Mouse (Mus musculus): ENCODE data around the gene Gpr141. TPM values are rescaled to one million over a fixed set of nuclear protein-coding genes. Genes with fewer than 3 reads are reported as not detected.

Gpr141 gene
- polyA plus RNA-seq, 1 experiment from 2014 or later = 0.47 TPM

DNA sequence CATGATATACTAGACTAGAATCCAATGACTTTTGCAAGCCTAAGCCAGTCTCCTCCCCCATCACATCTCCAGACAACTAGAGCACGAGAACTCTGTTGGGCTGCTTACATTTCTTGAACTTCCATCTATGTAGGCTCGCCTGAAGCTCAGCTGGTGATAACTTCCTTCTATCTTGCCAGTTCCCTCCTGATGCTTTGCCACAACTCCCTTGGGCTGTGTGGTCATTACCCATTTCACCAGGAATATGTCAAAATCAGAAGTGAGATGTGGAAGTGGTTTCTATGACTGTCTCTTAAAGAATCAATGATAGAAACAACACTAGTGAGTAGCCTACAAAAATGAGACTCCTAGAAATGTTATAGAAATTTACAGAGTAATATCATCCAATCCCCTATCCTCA lies 56.9 kb downstream of the Gpr141 start:
- H3K27me3 ChIP-seq (replicated peaks; ENCODE audit: control insufficient read depth, insufficient read depth, low read length) = no peaks in the 10 kb centered on the region
- H3K36me3 ChIP-seq (ENCODE audit: control insufficient read depth, insufficient read depth, low read length) = no peaks in the 10 kb centered on the region
- H3K4me1 ChIP-seq (ENCODE audit: control insufficient read depth, insufficient read depth, low read length) = no peaks in the 10 kb centered on the region
- no peak overlapping the region for H3K9ac ChIP-seq (ENCODE audit: low read length)
- no peak overlapping the region for H3K27ac ChIP-seq (ENCODE audit: low read depth, low read length)
- WGBS = 80% methylated on average over 2 of the region's 2 CpGs
- no peak for DNase-seq (ENCODE audit: low spot score)
- H3K9me3 ChIP-seq (replicated peaks; ENCODE audit: control insufficient read depth, low read length) = no peaks in the 10 kb centered on the region
- no peak for ATAC-seq
- H3K4me3 ChIP-seq (ENCODE audit: low read depth, low read length) = no peak overlapping the region
- H3K4me2 ChIP-seq (ENCODE audit: low read length) = no peak overlapping the region

- ATAC-seq = no peak
- Histone ChIP-seq H3K4me1 (ENCODE audit: control insufficient read depth, insufficient read depth, low read length) (no peaks in the 10 kb centered on the region), H3K9ac (ENCODE audit: low read length) (no peak overlapping the region), H3K4me2 (ENCODE audit: low read length) (no peak overlapping the region), H3K4me3 (ENCODE audit: low read depth, low read length) (no peak overlapping the region), H3K27ac (ENCODE audit: low read depth, low read length) (no peak overlapping the region), H3K27me3 (replicated peaks; ENCODE audit: control insufficient read depth, insufficient read depth, low read length) (no peaks in the 10 kb centered on the region), H3K9me3 (replicated peaks; ENCODE audit: control insufficient read depth, low read length) (no peaks in the 10 kb centered on the region), H3K36me3 (ENCODE audit: control insufficient read depth, insufficient read depth, low read length) (no peaks in the 10 kb centered on the region)
- no peak for DNase-seq (ENCODE audit: low spot score)
- 85% methylated on average over 4 of the region's 4 CpGs for WGBS
Observed at GRCm38 (mm10) chr13:19764276-19764675, 59.8 kb downstream of the Gpr141 start.

GRCm38 (mm10) chr13:19763211-19763610 lies 60.8 kb downstream of the Gpr141 start:
- Histone ChIP-seq H3K4me3 (ENCODE audit: low read depth, low read length) (no peak overlapping the region), H3K27me3 (replicated peaks; ENCODE audit: control insufficient read depth, insufficient read depth, low read length) (no peaks in the 10 kb centered on the region), H3K36me3 (ENCODE audit: control insufficient read depth, insufficient read depth, low read length) (no peaks in the 10 kb centered on the region), H3K27ac (ENCODE audit: low read depth, low read length) (no peak overlapping the region), H3K4me2 (ENCODE audit: low read length) (no peak overlapping the region), H3K9me3 (replicated peaks; ENCODE audit: control insufficient read depth, low read length) (no peaks in the 10 kb centered on the region), H3K9ac (ENCODE audit: low read length) (no peak overlapping the region), H3K4me1 (ENCODE audit: control insufficient read depth, insufficient read depth, low read length) (no peaks in the 10 kb centered on the region)
- 89% methylated on average over 1 of the region's 1 CpGs for WGBS
- no peak for ATAC-seq
- DNase-seq (ENCODE audit: low spot score) = no peak

- H3K4me1 ChIP-seq (ENCODE audit: control insufficient read depth, insufficient read depth, low read length) = no peaks in the 10 kb centered on the region
- no peak overlapping the region for H3K4me3 ChIP-seq (ENCODE audit: low read depth, low read length)
- ATAC-seq (no peak), DNase-seq (ENCODE audit: low spot score) (no peak)
- no peak overlapping the region for H3K9ac ChIP-seq (ENCODE audit: low read length)
- H3K36me3 ChIP-seq (ENCODE audit: control insufficient read depth, insufficient read depth, low read length) = no peaks in the 10 kb centered on the region
- WGBS = 50% methylated on average over 2 of the region's 2 CpGs
- no peak overlapping the region for H3K4me2 ChIP-seq (ENCODE audit: low read length)
- H3K27me3 ChIP-seq (replicated peaks; ENCODE audit: control insufficient read depth, insufficient read depth, low read length) = no peaks in the 10 kb centered on the region
- no peak overlapping the region for H3K27ac ChIP-seq (ENCODE audit: low read depth, low read length)
- H3K9me3 ChIP-seq (replicated peaks; ENCODE audit: control insufficient read depth, low read length) = no peaks in the 10 kb centered on the region
Observed at GRCm38 (mm10) chr13:19745741-19746140, 78.3 kb downstream of the Gpr141 start.

GRCm38 (mm10) chr13:19744536-19744935 lies 79.5 kb downstream of the Gpr141 start:
- H3K36me3 ChIP-seq (ENCODE audit: control insufficient read depth, insufficient read depth, low read length) = no peaks in the 10 kb centered on the region
- H3K9me3 ChIP-seq (replicated peaks; ENCODE audit: control insufficient read depth, low read length) = no peaks in the 10 kb centered on the region
- ATAC-seq (no peak), DNase-seq (ENCODE audit: low spot score) (no peak)
- no peak overlapping the region for H3K4me3 ChIP-seq (ENCODE audit: low read depth, low read length)
- H3K4me2 ChIP-seq (ENCODE audit: low read length) = no peak overlapping the region
- no peaks in the 10 kb centered on the region for H3K4me1 ChIP-seq (ENCODE audit: control insufficient read depth, insufficient read depth, low read length)
- H3K27me3 ChIP-seq (replicated peaks; ENCODE audit: control insufficient read depth, insufficient read depth, low read length) = no peaks in the 10 kb centered on the region
- H3K27ac ChIP-seq (ENCODE audit: low read depth, low read length) = no peak overlapping the region
- 79% methylated on average over 5 of the region's 5 CpGs for WGBS
- H3K9ac ChIP-seq (ENCODE audit: low read length) = no peak overlapping the region

DNA sequence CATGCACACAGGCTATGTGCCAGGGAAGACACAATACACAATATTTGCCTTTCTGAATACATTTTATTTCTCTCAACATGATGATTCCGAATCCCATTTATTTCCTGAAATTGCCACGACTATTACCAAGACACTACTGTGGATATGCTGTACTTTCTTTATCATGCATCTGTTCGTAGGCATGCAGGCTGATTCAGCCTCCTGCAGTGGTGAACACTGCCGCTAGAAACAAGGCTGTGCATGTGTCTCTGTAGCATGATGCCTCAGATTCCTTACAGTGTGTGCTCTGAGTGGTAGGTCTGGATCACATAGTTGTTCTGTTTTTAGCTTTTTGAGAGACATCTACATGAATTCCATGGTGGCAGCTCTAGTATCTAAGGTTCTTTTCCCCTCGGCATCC lies 89.5 kb downstream of the Gpr141 start:
- no peaks in the 10 kb centered on the region for H3K27me3 ChIP-seq (replicated peaks; ENCODE audit: control insufficient read depth, insufficient read depth, low read length)
- H3K27ac ChIP-seq (ENCODE audit: low read depth, low read length) = no peak overlapping the region
- DNase-seq (ENCODE audit: low spot score) = no peak
- H3K36me3 ChIP-seq (ENCODE audit: control insufficient read depth, insufficient read depth, low read length) = no peaks in the 10 kb centered on the region
- H3K9ac ChIP-seq (ENCODE audit: low read length) = no peak overlapping the region
- H3K4me1 ChIP-seq (ENCODE audit: control insufficient read depth, insufficient read depth, low read length) = no peaks in the 10 kb centered on the region
- no peak overlapping the region for H3K4me2 ChIP-seq (ENCODE audit: low read length)
- ATAC-seq = no peak
- no peaks in the 10 kb centered on the region for H3K9me3 ChIP-seq (replicated peaks; ENCODE audit: control insufficient read depth, low read length)
- no peak overlapping the region for H3K4me3 ChIP-seq (ENCODE audit: low read depth, low read length)
- WGBS = 90% methylated on average over 5 of the region's 5 CpGs

GRCm38 (mm10) chr13:19730826-19731225 lies 93.2 kb downstream of the Gpr141 start:
- H3K9ac ChIP-seq (ENCODE audit: low read length) = no peak overlapping the region
- 75% methylated on average over 2 of the region's 2 CpGs for WGBS
- H3K36me3 ChIP-seq (ENCODE audit: control insufficient read depth, insufficient read depth, low read length) = no peaks in the 10 kb centered on the region
- ATAC-seq (no peak), DNase-seq (ENCODE audit: low spot score) (no peak)
- H3K9me3 ChIP-seq (replicated peaks; ENCODE audit: control insufficient read depth, low read length) = no peaks in the 10 kb centered on the region
- H3K27me3 ChIP-seq (replicated peaks; ENCODE audit: control insufficient read depth, insufficient read depth, low read length) = no peaks in the 10 kb centered on the region
- no peak overlapping the region for H3K27ac ChIP-seq (ENCODE audit: low read depth, low read length)
- no peaks in the 10 kb centered on the region for H3K4me1 ChIP-seq (ENCODE audit: control insufficient read depth, insufficient read depth, low read length)
- H3K4me3 ChIP-seq (ENCODE audit: low read depth, low read length) = no peak overlapping the region
- no peak overlapping the region for H3K4me2 ChIP-seq (ENCODE audit: low read length)

- H3K27ac ChIP-seq (ENCODE audit: low read depth, low read length) = no peak overlapping the region
- no peaks in the 10 kb centered on the region for H3K9me3 ChIP-seq (replicated peaks; ENCODE audit: control insufficient read depth, low read length)
- DNase-seq (ENCODE audit: low spot score) (peak; percentile 23), ATAC-seq (no peak)
- H3K27me3 ChIP-seq (replicated peaks; ENCODE audit: control insufficient read depth, insufficient read depth, low read length) = no peaks in the 10 kb centered on the region
- 63% methylated on average over 5 of the region's 5 CpGs for WGBS
- no peak overlapping the region for H3K9ac ChIP-seq (ENCODE audit: low read length)
- H3K4me1 ChIP-seq (ENCODE audit: control insufficient read depth, insufficient read depth, low read length) = no peaks in the 10 kb centered on the region
- H3K4me3 ChIP-seq (ENCODE audit: low read depth, low read length) = no peak overlapping the region
- no peaks in the 10 kb centered on the region for H3K36me3 ChIP-seq (ENCODE audit: control insufficient read depth, insufficient read depth, low read length)
- H3K4me2 ChIP-seq (ENCODE audit: low read length) = no peak overlapping the region
Observed at GRCm38 (mm10) chr13:19718954-19719353, 105.1 kb downstream of the Gpr141 start.

DNA sequence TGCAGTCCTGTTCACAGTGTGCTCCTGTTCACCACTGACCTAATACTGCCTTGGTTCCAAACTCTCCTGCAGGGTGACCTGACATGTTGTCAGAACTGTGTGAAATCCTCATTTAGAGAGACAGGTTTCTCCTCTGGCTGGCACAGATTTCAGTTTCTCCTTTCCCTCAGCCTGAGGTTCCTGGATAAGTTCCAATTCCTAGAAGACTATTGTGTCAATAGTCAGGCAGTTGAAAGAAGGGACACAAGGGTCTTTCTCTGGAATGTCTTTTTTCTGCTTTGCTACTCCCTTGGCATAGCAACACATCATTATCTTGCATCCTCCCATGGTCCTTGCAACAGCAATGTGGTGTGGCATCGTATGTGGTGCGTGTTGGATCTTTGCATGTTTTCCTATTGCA lies 106.9 kb downstream of the Gpr141 start:
- H3K9me3 ChIP-seq (replicated peaks; ENCODE audit: control insufficient read depth, low read length) = no peaks in the 10 kb centered on the region
- H3K9ac ChIP-seq (ENCODE audit: low read length) = no peak overlapping the region
- no peaks in the 10 kb centered on the region for H3K4me1 ChIP-seq (ENCODE audit: control insufficient read depth, insufficient read depth, low read length)
- DNase-seq (ENCODE audit: low spot score) = peak; percentile 51
- peak; percentile 48; the same call in 1 of the 2 replicates for ATAC-seq
- no peak overlapping the region for H3K4me3 ChIP-seq (ENCODE audit: low read depth, low read length)
- WGBS = 35% methylated on average over 2 of the region's 2 CpGs
- no peak overlapping the region for H3K27ac ChIP-seq (ENCODE audit: low read depth, low read length)
- no peak overlapping the region for H3K4me2 ChIP-seq (ENCODE audit: low read length)
- no peaks in the 10 kb centered on the region for H3K27me3 ChIP-seq (replicated peaks; ENCODE audit: control insufficient read depth, insufficient read depth, low read length)
- no peaks in the 10 kb centered on the region for H3K36me3 ChIP-seq (ENCODE audit: control insufficient read depth, insufficient read depth, low read length)

All from forebrain, embryonic 14.5 days (tissue).